Mouse (Mus musculus): Measurements from ENCODE around the gene Ptprd. TPM values are rescaled to one million over a fixed set of nuclear protein-coding genes. Genes with fewer than 3 reads are reported as not detected.

The Ptprd gene
- total and polyA plus RNA-seq, 3 experiments: not detected

GRCm38 (mm10) chr4:77157601-77158000 is 1054.2 kb downstream of the Ptprd start:
- no peak overlapping the region for H3K27ac ChIP-seq (ENCODE audit: control insufficient read depth, low read depth, low read length)
- no peaks in the 10 kb centered on the region for H3K4me1 ChIP-seq (ENCODE audit: control insufficient read depth in 1 of 2, insufficient read depth in 2 of 2, low read length in 2 of 2)
- H3K36me3 ChIP-seq (ENCODE audit: control insufficient read depth in 1 of 2, insufficient read depth in 2 of 2, low read length in 2 of 2): no peaks in the 10 kb centered on the region
- no peak for TF ChIP-seq RAD21 (IDR thresholded peaks at IDR 0.05; ENCODE audit: low read depth, low read length)
- no peak for TF ChIP-seq CHD1 (IDR thresholded peaks at IDR 0.05; ENCODE audit: low read depth, low read length)
- no peak for TF ChIP-seq POLR2AphosphoS5 (IDR thresholded peaks at IDR 0.05; ENCODE audit: borderline replicate concordance, low read depth, low read length)
- TF ChIP-seq SIN3A (IDR thresholded peaks at IDR 0.05; ENCODE audit: low read length): no peak
- no peak for TF ChIP-seq ZMIZ1 (IDR thresholded peaks at IDR 0.05; ENCODE audit: low read depth, low read length)
- no peak for TF ChIP-seq ELF1 (IDR thresholded peaks at IDR 0.05; ENCODE audit: low read depth, low read length)
- TF ChIP-seq MEF2A (IDR thresholded peaks at IDR 0.05; ENCODE audit: extremely low read depth, insufficient replicate concordance, low read depth, low read length, poor library complexity, severe bottlenecking): no peak
- no peaks in the 10 kb centered on the region for H3K79me2 ChIP-seq (ENCODE audit: control insufficient read depth, insufficient read depth, low read length, poor library complexity)
- no peaks in the 10 kb centered on the region for H3K27me3 ChIP-seq (ENCODE audit: control insufficient read depth in 1 of 2, insufficient read depth in 2 of 2, low read length in 2 of 2)
- no peak overlapping the region for H3K4me3 ChIP-seq (ENCODE audit: control insufficient read depth in 1 of 2, insufficient read depth in 1 of 2, low read depth in 2 of 2, low read length in 2 of 2)
- H3K9me3 ChIP-seq (replicated peaks; ENCODE audit: insufficient read depth, low read length): no peaks in the 10 kb centered on the region
- DNase-seq (ENCODE audit: low read depth, low spot score): no peak
- no peak overlapping the region for H3K9ac ChIP-seq (ENCODE audit: control insufficient read depth, low read depth, low read length, poor library complexity, severe bottlenecking)

GRCm38 (mm10) chr4:77155561-77155960 is 1056.2 kb downstream of the Ptprd start:
- no peaks in the 10 kb centered on the region for H3K36me3 ChIP-seq (ENCODE audit: control insufficient read depth in 1 of 2, insufficient read depth in 2 of 2, low read length in 2 of 2)
- TF ChIP-seq ELF1 (IDR thresholded peaks at IDR 0.05; ENCODE audit: low read depth, low read length): no peak
- TF ChIP-seq TBP (IDR thresholded peaks at IDR 0.05; ENCODE audit: low read depth, low read length): no peak
- no peak for TF ChIP-seq ZC3H11A (IDR thresholded peaks at IDR 0.05; ENCODE audit: low read depth, low read length)
- TF ChIP-seq KAT2A (conservative IDR thresholded peaks at IDR 0.05; ENCODE audit: low read depth, low read length): no peak
- no peak for TF ChIP-seq POLR2A (IDR thresholded peaks at IDR 0.05; ENCODE audit: control insufficient read depth in 1 of 2, insufficient read depth in 1 of 2, low read depth in 1 of 2, low read length in 2 of 2, poor library complexity in 1 of 2)
- TF ChIP-seq RCOR1 (IDR thresholded peaks at IDR 0.05; ENCODE audit: low read depth, low read length): no peak
- no peak for TF ChIP-seq POLR2AphosphoS2 (IDR thresholded peaks at IDR 0.05; ENCODE audit: low read length)
- no peak for TF ChIP-seq ZNF384 (IDR thresholded peaks at IDR 0.05; ENCODE audit: low read depth, low read length)
- TF ChIP-seq RAD21 (IDR thresholded peaks at IDR 0.05; ENCODE audit: low read depth, low read length): no peak
- TF ChIP-seq MAX (IDR thresholded peaks at IDR 0.05; ENCODE audit: low read length): no peak
- no peak for TF ChIP-seq GABPA (IDR thresholded peaks at IDR 0.05; ENCODE audit: low read depth, low read length)
- TF ChIP-seq NRF1 (IDR thresholded peaks at IDR 0.05; ENCODE audit: insufficient read depth, low read depth, low read length, poor library complexity, severe bottlenecking): no peak
- no peak for TF ChIP-seq MAFK (IDR thresholded peaks at IDR 0.05; ENCODE audit: borderline replicate concordance, low read depth, low read length)
- TF ChIP-seq MXI1 (IDR thresholded peaks at IDR 0.05; ENCODE audit: low read depth, low read length): no peak
- no peak for TF ChIP-seq MAZ (IDR thresholded peaks at IDR 0.05; ENCODE audit: low read depth, low read length)
- TF ChIP-seq NELFE (IDR thresholded peaks at IDR 0.05; ENCODE audit: low read depth, low read length): no peak
- no peak for TF ChIP-seq ZKSCAN1 (IDR thresholded peaks at IDR 0.05; ENCODE audit: low read depth, low read length)
- TF ChIP-seq CHD1 (IDR thresholded peaks at IDR 0.05; ENCODE audit: low read depth, low read length): no peak
- DNase-seq (ENCODE audit: low read depth, low spot score): no peak
- H3K27me3 ChIP-seq (ENCODE audit: control insufficient read depth in 1 of 2, insufficient read depth in 2 of 2, low read length in 2 of 2): no peaks in the 10 kb centered on the region
- H3K9ac ChIP-seq (ENCODE audit: control insufficient read depth, low read depth, low read length, poor library complexity, severe bottlenecking): no peak overlapping the region
- H3K9me3 ChIP-seq (replicated peaks; ENCODE audit: insufficient read depth, low read length): no peaks in the 10 kb centered on the region
- no peak overlapping the region for H3K27ac ChIP-seq (ENCODE audit: control insufficient read depth, low read depth, low read length)
- H3K4me3 ChIP-seq (ENCODE audit: control insufficient read depth in 1 of 2, insufficient read depth in 1 of 2, low read depth in 2 of 2, low read length in 2 of 2): no peak overlapping the region
- no peaks in the 10 kb centered on the region for H3K4me1 ChIP-seq (ENCODE audit: control insufficient read depth in 1 of 2, insufficient read depth in 2 of 2, low read length in 2 of 2)
- H3K79me2 ChIP-seq (ENCODE audit: control insufficient read depth, insufficient read depth, low read length, poor library complexity): no peaks in the 10 kb centered on the region

Measured in MEL (cell line).